Mouse (Mus musculus): ENCODE results near the gene Plin5.

DNA sequence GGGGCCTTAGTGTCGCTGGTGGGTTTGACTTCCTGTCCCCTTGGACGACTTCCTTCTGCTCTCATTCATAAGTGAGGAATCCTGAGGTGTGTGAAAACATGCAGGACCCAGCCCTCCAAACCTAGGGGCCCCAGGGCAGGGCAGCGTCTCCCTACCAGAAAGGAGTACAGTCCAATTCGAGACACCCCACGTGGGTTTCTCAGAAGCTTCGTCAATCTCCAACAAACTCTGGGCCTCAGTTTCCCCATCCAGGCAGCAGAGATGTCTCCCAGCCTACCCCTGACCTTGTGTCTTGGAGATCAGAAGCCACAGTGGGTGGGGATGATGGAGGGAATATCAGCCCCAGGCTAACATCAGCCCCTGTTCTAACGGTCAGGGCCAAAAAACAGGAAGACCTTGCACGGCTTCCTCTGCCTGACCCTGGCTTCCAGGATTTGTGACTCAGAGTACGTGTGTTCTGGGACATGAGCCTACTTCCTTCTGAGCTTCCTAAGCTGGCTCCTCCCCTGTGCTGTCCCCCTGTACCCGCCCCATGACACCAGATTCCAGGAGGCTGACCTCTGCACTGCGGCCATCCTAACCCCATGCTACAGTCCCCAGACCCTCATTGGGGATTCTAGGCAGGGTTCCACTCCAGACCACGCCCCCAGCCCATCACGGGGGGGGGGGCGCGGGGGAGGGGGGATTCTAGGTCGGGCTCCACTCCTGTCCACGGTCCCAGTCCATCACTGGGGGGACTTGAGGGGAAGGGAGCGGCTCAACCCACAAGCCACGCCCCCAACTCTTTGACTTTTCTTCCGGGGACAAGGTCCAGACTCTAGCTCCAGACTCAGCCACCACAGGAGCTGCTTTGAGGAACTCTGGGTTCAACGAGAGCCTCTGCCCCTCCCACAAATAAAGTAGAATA lies 16.3 kb upstream of the Plin5 start:
- TF ChIP-seq CTCF (IDR thresholded peaks at IDR 0.05; ENCODE audit: low read depth) (no peak), EP300 (IDR thresholded peaks at IDR 0.05; ENCODE audit: low read depth) (peak; percentile 79)

All from liver, postnatal 0 days (tissue).